Mouse (Mus musculus): Measurements from ENCODE around the gene Atp2a2. TPM values are rescaled to one million over a fixed set of nuclear protein-coding genes. Genes with fewer than 3 reads are reported as not detected.
A peak's percentile ranks its signal among the peaks of the same experiment; 100 is the strongest.
"Not testable (repeated sequence)": the region's sequence is repeated elsewhere in the genome, so short reads cannot be mapped to it uniquely, and the experiment has no call there.

Atp2a2 gene
- polyA plus RNA-seq, 1 experiment from 2014 or later, result 70.9 TPM

DNA sequence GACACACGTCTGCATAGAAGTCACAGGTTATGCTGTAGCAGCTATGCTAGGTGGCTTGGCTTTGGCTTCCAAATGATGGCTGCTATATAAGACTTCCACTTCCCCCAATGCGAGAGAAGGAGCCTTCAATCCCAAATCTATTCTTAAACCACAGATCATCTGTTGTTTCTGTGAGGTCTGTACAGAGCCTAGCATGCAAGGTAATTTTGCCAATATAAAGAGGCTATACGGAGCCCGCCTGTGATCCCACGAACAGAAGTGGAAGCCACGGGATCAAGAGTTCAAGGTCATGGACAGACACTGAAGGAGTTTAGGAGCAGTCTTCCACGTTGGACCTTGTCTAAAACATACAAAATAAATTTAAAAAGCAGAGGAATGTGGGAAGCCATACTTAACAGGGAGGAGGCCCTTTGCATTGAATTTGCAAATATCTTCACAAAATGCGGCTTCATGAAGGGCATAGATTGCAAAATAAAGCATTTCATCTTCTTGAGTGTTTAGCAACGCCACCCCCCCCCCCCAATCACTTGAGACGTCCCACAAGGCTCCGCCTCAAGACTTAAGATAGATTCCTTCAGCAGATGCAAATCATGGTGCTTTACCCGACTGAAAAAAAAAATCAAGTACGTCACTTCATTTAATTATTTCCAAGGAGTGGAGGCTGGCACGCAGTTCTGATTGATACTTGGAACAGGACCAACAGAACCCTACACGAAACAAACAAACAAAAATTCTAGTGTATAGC, 1.2 kb upstream of the Atp2a2 start:
- Histone ChIP-seq H3K4me2 (replicated peaks) (peak overlapping the region; percentile 72), H3K4me3 (peak overlapping the region; percentile 74), H3K9me3 (replicated peaks) (no peaks in the 10 kb centered on the region), H3K4me1 (peaks cover 30% of the 10 kb centered on the region), H3K27me3 (no peaks in the 10 kb centered on the region), H3K27ac (peak overlapping the region; percentile 96), H3K9ac (peak overlapping the region; percentile 76), H3K36me3 (peaks cover 3% of the 10 kb centered on the region; the same call in 1 of the 2 replicates)
- 36% methylated on average over 15 of the region's 15 CpGs for WGBS
- no peak for ATAC-seq (ENCODE audit: low FRiP score)

DNA sequence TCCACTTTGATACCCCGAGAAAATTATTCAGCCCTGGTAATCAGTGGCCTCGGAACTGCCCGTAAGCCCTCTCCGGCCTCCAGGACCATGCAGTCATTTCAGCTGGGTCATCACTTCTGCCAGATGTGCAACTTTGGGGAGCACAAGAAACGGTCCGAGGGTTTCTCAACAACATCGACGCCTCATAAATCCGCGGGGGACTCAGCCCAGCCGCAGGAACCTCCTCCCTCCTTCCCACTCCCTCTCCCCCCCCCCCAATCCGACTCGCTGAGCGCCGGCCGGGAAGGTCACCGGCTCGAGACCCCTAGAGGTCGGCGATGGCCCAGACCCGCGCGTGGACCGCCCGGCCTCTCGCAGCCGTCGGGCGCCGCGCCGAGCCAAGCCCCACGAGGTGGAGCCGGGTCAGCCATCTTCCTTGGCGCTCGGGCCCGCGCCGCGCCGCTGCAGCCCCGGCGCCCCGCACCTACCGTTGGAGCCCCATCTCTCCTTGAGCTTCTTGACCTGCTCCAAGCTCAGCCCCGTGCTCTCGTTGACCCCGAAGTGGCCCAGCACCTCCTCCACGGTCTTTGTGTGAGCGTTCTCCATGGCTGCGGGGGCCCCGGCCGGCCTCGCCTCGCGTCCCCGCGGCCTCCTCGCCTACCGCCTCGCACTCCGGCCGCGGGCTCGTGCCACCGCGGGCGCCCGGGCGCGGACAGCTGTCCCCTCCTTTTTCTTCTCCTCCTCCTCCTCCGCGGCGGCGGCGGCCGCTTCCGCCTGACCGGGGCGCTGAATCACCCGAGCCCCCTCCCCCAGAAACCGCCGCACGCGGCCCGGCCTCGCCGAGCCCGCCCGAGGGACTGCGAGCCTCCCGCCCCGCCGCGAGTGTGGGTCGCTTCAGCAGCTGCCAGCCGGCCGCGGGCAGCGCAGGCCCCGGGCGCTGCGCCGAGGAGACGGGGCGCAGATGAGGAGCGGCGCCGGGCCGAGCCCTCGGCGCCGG, 636 bp downstream of the Atp2a2 start:
- Histone ChIP-seq H3K27me3 (no peaks in the 10 kb centered on the region), H3K9ac (peak overlapping the region; percentile 99), H3K9me3 (replicated peaks) (no peaks in the 10 kb centered on the region), H3K27ac (peak overlapping the region; percentile 100), H3K4me1 (peaks cover 41% of the 10 kb centered on the region), H3K4me3 (peak overlapping the region; percentile 74), H3K36me3 (peaks cover 13% of the 10 kb centered on the region; the same call in 1 of the 2 replicates), H3K4me2 (replicated peaks) (peak overlapping the region; percentile 72)
- ATAC-seq (ENCODE audit: low FRiP score), result peak; percentile 55
- under 1% methylated on average over 112 of the region's 113 CpGs for WGBS

DNA sequence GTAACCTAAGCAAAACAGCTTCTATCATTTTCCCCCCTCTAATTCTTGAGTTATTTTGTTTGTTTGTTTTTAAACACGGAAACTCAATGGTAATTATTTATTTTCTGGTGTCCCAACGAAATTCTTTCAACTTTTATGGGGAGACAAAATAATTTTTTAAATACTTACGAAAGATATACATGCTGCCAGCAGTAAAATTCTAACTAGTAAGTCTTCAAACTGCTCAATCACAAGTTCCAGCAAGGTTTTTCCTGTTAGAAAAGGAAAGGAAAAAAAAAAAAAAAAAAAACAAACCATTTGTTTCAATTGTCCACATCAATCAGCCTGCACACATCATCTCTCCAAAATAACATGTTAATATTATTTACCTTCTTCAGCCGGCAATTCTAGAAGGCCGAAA, 1.5 kb downstream of the Atp2a2 start:
- H3K4me3 ChIP-seq, result peak overlapping the region; percentile 74
- H3K9ac ChIP-seq, result peak overlapping the region; percentile 99
- 35% methylated on average over 5 of the region's 5 CpGs for WGBS
- H3K9me3 ChIP-seq (replicated peaks), result no peaks in the 10 kb centered on the region
- peak overlapping the region; percentile 72 for H3K4me2 ChIP-seq (replicated peaks)
- peaks cover 19% of the 10 kb centered on the region; the same call in 1 of the 2 replicates for H3K36me3 ChIP-seq
- no peaks in the 10 kb centered on the region for H3K27me3 ChIP-seq
- ATAC-seq (ENCODE audit: low FRiP score), result no peak
- H3K27ac ChIP-seq, result peak overlapping the region; percentile 100; the same call in 1 of the 2 replicates
- peaks cover 46% of the 10 kb centered on the region for H3K4me1 ChIP-seq

DNA sequence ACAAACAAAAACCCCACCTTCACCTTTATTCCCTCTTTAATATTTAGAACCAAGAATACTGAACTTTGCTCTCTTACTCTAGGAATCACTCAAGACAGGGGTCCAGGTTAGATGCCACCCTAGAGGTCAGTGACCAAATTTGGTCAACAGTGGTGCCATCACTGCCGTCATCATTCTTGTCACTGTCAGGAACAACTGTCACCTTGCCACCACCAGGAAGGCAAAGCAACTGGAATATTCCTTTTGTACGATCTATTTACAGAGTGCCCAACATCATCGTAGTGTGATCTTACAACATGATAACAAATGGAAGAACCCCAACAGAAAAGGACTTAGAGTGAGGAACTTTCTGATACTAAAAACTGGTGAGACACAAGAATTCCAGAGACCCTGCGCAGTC, 1.9 kb downstream of the Atp2a2 start:
- Histone ChIP-seq H3K4me2 (replicated peaks) (peak overlapping the region; percentile 72), H3K27ac (no peak overlapping the region), H3K9ac (peak overlapping the region; percentile 99), H3K9me3 (replicated peaks) (no peaks in the 10 kb centered on the region), H3K4me1 (peaks cover 46% of the 10 kb centered on the region), H3K4me3 (peak overlapping the region; percentile 74), H3K27me3 (no peaks in the 10 kb centered on the region), H3K36me3 (peaks cover 23% of the 10 kb centered on the region)
- WGBS, result 49% methylated on average over 4 of the region's 4 CpGs
- ATAC-seq (ENCODE audit: low FRiP score), result no peak

DNA sequence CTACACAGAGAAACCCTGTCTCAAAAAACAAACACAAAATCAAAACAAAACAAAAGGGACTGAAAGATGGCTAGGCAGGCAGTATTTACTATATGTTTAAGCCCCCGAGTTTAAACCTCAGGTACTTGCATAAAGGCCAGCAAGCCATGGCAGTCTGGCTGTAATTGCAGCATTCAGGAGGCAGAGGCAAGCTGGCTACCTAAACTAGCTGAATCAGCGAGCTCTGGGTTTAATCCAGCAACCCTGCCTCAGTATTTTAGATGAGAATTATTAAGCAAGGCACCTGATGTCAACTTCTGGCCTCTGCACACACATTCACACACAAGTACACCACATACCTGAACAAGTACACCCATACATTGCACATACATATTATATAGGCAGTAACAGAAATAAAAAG, 4.0 kb downstream of the Atp2a2 start:
- 0 out of 2 replicates have a peak overlapping the region, but pooled peaks have one; percentile 21 for H3K4me2 ChIP-seq (replicated peaks)
- no peak overlapping the region for H3K27ac ChIP-seq
- no peak overlapping the region for H3K9ac ChIP-seq
- H3K36me3 ChIP-seq, result peaks cover 38% of the 10 kb centered on the region
- no peak for ATAC-seq (ENCODE audit: low FRiP score)
- H3K4me3 ChIP-seq, result no peak overlapping the region
- no peaks in the 10 kb centered on the region for H3K9me3 ChIP-seq (replicated peaks)
- H3K27me3 ChIP-seq, result no peaks in the 10 kb centered on the region
- WGBS, result 76% methylated on average over 2 of the region's 2 CpGs
- peaks cover 38% of the 10 kb centered on the region for H3K4me1 ChIP-seq

DNA sequence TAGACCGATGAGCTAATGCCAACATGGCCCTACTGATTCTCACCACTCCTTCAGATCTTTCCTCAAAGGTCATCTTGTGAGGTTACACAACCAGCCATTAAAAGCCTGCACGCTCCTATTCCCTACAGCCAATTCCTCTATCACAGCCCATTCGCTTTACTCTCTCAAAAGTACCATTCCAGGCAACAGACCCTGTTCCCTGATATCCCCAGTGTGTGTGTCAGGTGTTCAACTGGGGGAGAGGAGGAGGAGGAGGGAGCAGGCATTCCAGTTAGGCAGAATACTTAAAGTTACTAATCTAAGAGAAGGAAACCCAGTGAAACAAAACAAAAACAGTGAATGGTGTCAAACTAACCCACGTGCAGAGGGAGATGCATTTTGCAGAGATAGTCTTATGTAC, 5.0 kb downstream of the Atp2a2 start:
- Histone ChIP-seq H3K4me1 (peaks cover 34% of the 10 kb centered on the region), H3K36me3 (peaks cover 45% of the 10 kb centered on the region), H3K4me3 (no peak overlapping the region), H3K27ac (no peak overlapping the region), H3K9me3 (replicated peaks) (no peaks in the 10 kb centered on the region), H3K27me3 (no peaks in the 10 kb centered on the region), H3K9ac (0 out of 2 replicates have a peak overlapping the region, but pooled peaks have one; percentile 13), H3K4me2 (replicated peaks) (no peak overlapping the region)
- no peak for ATAC-seq (ENCODE audit: low FRiP score)
- 92% methylated on average over 4 of the region's 4 CpGs for WGBS

DNA sequence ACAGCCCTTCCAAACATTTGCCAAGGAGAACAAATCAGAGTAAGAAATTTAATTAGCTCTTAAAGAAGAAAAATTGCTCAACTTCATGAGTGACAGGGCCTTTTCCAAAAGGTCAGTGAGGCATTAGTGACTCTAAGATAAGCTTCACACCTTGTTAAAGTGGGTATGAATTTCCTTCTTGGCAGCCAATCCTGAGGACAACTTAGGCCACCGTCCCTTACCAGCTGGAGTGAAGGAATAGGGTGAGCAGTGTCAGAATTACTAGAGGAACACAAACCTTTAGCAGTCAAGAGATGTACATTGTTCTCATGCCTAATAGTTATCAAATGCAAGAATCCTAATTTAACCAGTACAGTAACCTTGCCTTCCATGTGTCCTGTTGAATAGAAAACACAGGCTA, 7.6 kb downstream of the Atp2a2 start:
- WGBS, result 93% methylated on average over 1 of the region's 1 CpGs
- Histone ChIP-seq H3K36me3 (peaks cover 62% of the 10 kb centered on the region), H3K4me2 (replicated peaks) (no peak overlapping the region), H3K27ac (no peak overlapping the region), H3K9me3 (replicated peaks) (no peaks in the 10 kb centered on the region), H3K27me3 (no peaks in the 10 kb centered on the region), H3K9ac (no peak overlapping the region), H3K4me3 (no peak overlapping the region), H3K4me1 (peaks cover 24% of the 10 kb centered on the region)
- ATAC-seq (ENCODE audit: low FRiP score), result no peak

DNA sequence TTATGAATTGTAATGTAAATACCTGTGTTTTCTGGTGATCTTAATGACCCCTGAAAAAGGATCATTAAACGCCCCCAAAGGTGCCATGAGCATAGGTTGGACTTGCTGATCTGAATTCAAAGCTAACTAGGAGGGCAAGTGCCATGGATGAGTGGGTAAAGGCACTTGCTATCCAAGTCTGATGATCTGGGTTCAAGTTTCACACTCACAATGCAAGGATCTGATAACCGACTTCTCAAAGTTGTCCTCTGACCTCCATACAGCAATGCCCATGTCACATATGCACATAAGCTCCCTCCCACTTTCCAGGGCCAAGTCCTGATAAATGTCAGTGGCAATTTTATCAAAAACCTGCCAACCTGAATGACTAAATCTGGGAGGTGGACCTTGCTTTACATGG, 9.0 kb downstream of the Atp2a2 start:
- H3K9me3 ChIP-seq (replicated peaks), result no peaks in the 10 kb centered on the region
- H3K4me2 ChIP-seq (replicated peaks), result no peak overlapping the region
- H3K27me3 ChIP-seq, result no peaks in the 10 kb centered on the region
- H3K4me1 ChIP-seq, result peaks cover 14% of the 10 kb centered on the region
- H3K4me3 ChIP-seq, result no peak overlapping the region
- peaks cover 72% of the 10 kb centered on the region for H3K36me3 ChIP-seq
- ATAC-seq (ENCODE audit: low FRiP score), result no peak
- no peak overlapping the region for H3K27ac ChIP-seq
- H3K9ac ChIP-seq, result no peak overlapping the region
- WGBS, result 95% methylated on average over 2 of the region's 2 CpGs

DNA sequence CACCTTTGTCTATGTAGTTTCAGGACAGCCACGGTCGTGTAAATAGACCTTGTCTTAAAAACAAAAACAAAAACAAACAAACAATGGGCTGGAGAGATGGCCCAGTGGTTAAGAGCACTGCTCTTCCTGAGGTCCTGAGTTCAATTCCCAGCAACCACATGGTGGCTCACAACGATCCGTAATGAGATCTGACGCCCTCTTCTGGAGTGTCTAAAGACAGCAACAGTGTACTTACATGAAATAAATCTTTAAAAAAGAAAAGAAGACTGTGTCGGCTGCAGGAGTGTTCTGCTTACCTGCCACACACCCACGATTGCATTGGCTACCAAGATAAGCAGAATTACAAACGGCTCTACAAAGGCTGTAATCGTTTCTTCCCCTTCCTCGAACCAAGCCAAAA, 10.6 kb downstream of the Atp2a2 start:
- Histone ChIP-seq H3K4me2 (replicated peaks) (no peak overlapping the region), H3K27ac (no peak overlapping the region)
- 89% methylated on average over 10 of the region's 10 CpGs for WGBS

DNA sequence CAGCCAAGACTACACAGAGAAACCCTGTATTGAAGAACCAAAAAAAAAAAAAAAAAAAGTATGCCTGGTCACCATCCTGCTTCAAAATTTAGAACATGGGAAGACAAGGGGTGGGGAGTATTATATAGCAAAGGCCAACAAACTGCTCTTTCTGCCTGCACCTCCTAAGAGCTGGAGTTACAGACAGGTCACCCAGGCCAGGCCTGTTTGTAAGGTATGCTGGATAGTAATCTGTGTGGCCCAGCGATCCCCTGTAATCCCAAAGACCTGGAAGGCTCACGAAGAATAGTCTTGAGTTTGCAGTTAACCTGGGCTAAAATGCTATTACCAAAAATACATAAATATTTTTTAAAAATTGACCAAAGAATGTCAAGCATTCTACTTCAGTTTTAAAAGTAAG, 11.9 kb downstream of the Atp2a2 start:
- Histone ChIP-seq H3K36me3 (peaks cover 77% of the 10 kb centered on the region), H3K4me3 (no peak overlapping the region), H3K9ac (no peak overlapping the region), H3K9me3 (replicated peaks) (no peaks in the 10 kb centered on the region), H3K4me2 (replicated peaks) (no peak overlapping the region), H3K4me1 (no peaks in the 10 kb centered on the region), H3K27me3 (no peaks in the 10 kb centered on the region), H3K27ac (no peak overlapping the region)
- WGBS, result 98% methylated on average over 2 of the region's 2 CpGs
- ATAC-seq (ENCODE audit: low FRiP score), result no peak

More for the DNA sequence above, 10.6 kb downstream of the Atp2a2 start:
- Histone ChIP-seq H3K27me3 (no peaks in the 10 kb centered on the region), H3K4me3 (no peak overlapping the region), H3K4me1 (peaks cover 5% of the 10 kb centered on the region; the same call in 1 of the 2 replicates), H3K36me3 (peaks cover 76% of the 10 kb centered on the region), H3K9me3 (replicated peaks) (no peaks in the 10 kb centered on the region), H3K9ac (no peak overlapping the region)
- no peak for ATAC-seq (ENCODE audit: low FRiP score)

DNA sequence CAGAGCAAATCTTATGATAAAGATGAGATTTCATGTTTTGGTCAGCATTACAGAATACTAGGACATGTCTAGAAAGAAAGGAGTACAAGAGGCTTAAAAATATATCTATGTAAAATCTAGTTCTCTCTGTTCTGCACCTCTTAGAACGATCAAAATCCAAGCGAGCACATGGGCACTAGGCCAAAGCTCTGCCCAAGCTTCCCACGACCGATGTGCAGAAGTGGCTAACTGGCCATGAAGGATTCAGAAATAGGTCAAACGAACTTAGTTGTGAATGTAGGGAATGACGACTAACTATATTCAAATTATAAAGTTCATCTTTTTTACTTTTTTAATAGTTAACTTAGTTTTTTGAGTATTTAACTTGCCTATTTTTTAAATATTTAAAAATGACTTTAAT, 14.2 kb downstream of the Atp2a2 start:
- Histone ChIP-seq H3K27ac (no peak overlapping the region), H3K27me3 (no peaks in the 10 kb centered on the region), H3K4me3 (no peak overlapping the region), H3K9me3 (replicated peaks) (no peaks in the 10 kb centered on the region), H3K4me2 (replicated peaks) (no peak overlapping the region), H3K4me1 (no peaks in the 10 kb centered on the region), H3K9ac (no peak overlapping the region), H3K36me3 (peaks cover 74% of the 10 kb centered on the region)
- 94% methylated on average over 6 of the region's 6 CpGs for WGBS
- no peak for ATAC-seq (ENCODE audit: low FRiP score)

DNA sequence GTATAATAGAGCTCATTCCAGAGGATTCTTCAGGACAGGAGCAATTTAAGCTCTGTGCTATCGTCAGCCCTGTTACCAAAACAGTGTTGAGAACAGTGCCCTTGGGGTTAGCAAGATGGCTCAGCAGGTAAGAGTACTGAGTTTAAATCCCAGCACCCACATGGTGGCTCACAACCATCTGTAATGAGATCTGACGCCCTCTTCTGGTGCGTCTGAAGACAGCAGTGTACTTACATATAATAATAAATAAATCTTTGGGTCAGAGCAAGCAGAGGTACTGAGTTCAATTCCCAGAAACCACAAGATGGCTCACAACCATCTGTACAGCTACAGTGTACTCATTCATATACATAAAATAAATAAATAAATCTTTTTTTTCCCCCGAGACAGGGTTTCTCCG, 15.8 kb downstream of the Atp2a2 start:
- 86% methylated on average over 5 of the region's 5 CpGs for WGBS
- H3K9ac ChIP-seq; H3K9me3 ChIP-seq (replicated peaks); H3K4me3 ChIP-seq; H3K27me3 ChIP-seq; H3K27ac ChIP-seq; ATAC-seq (ENCODE audit: low FRiP score); H3K4me2 ChIP-seq (replicated peaks); H3K4me1 ChIP-seq: not testable (repeated sequence)
- peaks cover 73% of the 10 kb centered on the region for H3K36me3 ChIP-seq
